Mouse (Mus musculus) heart, embryonic 11.5 days (tissue): ENCODE data around the gene Snx27. TPM values are rescaled to one million over a fixed set of nuclear protein-coding genes. Genes with fewer than 3 reads are reported as not detected.

Source experiments
- ATAC-seq: fragments of 200-750 bp; cut with Nextera tagmentation; replicated peaks from 2 replicates; pipeline ENCODE4 v1.8.0; 2017; ENCODE audit warnings: moderate library complexity; ENCODE audit not compliant: insufficient number of reproducible peaks, low FRiP score, low TSS enrichment
- H3K27ac ChIP-seq: fragments of 300-500 bp; sonication (generic); 2 replicates; pipeline ENCODE4 v1.5.1; 2014; ENCODE audit warnings: mild to moderate bottlenecking, low read depth, low read length
- H3K27me3 ChIP-seq: fragments of 300-500 bp; sonication (generic); 2 replicates; pipeline ENCODE4 v1.6.1; 2014; ENCODE audit warnings: mild to moderate bottlenecking, low read length, mixed read lengths; ENCODE audit not compliant: control insufficient read depth, insufficient read depth
- H3K36me3 ChIP-seq: fragments of 300-500 bp; sonication (generic); 2 replicates; pipeline ENCODE4 v1.6.1; 2014; ENCODE audit warnings: mild to moderate bottlenecking, low read length, moderate library complexity, mixed read lengths; ENCODE audit not compliant: control insufficient read depth, insufficient read depth
- H3K4me1 ChIP-seq: fragments of 300-500 bp; sonication (generic); 2 replicates; pipeline ENCODE4 v1.6.1; 2014; ENCODE audit warnings: low read length; ENCODE audit not compliant: control insufficient read depth, insufficient read depth
- H3K4me2 ChIP-seq: fragments of 300-500 bp; sonication (generic); 2 replicates; pipeline ENCODE4 v1.6.1; 2014; ENCODE audit warnings: mild to moderate bottlenecking, moderate library complexity
- H3K4me3 ChIP-seq: fragments of 300-500 bp; sonication (generic); 2 replicates; pipeline ENCODE4 v1.5.1; 2014; ENCODE audit warnings: low read depth, low read length
- H3K9ac ChIP-seq: fragments of 300-500 bp; sonication (generic); 2 replicates; pipeline ENCODE4 v1.6.1; 2014; ENCODE audit warnings: mild to moderate bottlenecking, low read depth, low read length, moderate library complexity
- H3K9me3 ChIP-seq: fragments of 300-500 bp; sonication (generic); replicated peaks from 2 replicates; pipeline ENCODE4 v1.6.1; 2016; ENCODE audit warnings: low read length; ENCODE audit not compliant: control insufficient read depth
- WGBS: fragments of 180-500 bp; shearing (Covaris S2); extraction: QIAGEN DNeasy Blood & Tissue Kit; methylation state at CpG from one replicate; pipeline ENCODE4 v1.1.7; 2014; ENCODE audit not compliant: insufficient replicate concordance; 5-methylcytosine and 5-hydroxymethylcytosine counted together
- polyA plus RNA-seq: library from polyadenylated mRNA; unstranded; fragments of >200 nt; fragmentation: Nextera tagmentation; extraction: Ambion mirVana; gene quantifications from 2 replicates; pipeline ENCODE4 v1.2.1, GENCODE M21; 2014

The Snx27 gene
- polyA plus RNA-seq, 1 experiment from 2014 or later = 21.2 TPM

DNA sequence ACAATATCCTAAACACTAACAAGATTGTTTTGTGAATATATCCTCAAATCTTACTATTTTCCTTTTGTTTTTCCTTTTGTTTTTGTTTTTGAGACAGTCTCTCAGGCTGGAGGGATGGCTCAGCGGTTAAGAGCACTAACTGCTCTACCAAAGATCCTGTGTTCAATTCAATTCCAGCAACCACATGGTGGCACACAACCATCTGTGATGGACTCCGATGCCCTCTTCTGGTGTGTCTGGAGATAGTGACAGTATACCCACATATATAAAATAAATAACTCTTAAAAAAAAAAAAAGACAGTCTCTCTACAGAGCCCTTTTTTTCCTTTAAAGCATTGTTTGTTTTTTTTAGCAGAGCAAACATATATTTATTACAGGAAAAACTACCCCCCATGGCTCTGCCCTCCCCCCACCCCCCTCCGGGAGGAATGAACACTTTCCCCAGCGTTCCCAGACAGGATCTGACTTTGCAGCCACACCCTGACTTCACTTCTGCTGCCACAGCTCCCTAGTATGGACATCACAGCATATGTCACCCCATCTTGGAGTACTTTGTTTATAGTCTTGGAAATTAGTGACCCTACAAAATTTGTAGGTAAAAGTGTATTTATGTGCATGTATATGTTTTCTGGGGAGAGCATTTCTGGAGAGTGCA, 18.0 kb downstream of the Snx27 start:
- 72% methylated on average over 4 of the region's 4 CpGs for WGBS
- ATAC-seq = no peak
- Histone ChIP-seq H3K4me2 (no peak overlapping the region), H3K27ac (no peak overlapping the region), H3K9me3 (no peaks in the 10 kb centered on the region), H3K36me3 (peaks cover under 1% of the 10 kb centered on the region; the same call in 1 of the 2 replicates), H3K27me3 (no peaks in the 10 kb centered on the region), H3K4me3 (no peak overlapping the region), H3K9ac (no peak overlapping the region), H3K4me1 (peaks cover 3% of the 10 kb centered on the region)

DNA sequence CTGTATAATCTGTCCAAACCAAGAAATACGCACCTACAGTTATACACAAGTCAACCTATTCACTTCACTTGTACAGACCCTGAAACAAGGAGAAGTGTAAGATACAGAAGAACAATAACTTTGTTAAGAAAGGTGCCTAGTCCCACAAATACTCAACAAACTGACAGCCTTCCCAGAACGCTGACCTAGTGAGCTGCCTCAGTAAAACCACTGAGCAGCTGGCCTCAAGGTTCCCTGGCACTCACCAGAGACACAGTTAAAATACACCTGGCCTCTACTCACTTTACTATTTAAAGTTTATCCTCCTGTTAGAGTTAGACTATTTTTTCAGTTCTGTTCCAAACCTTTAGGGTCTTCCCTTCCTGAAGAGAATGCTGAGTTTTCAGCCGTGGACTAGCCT, 19.4 kb downstream of the Snx27 start:
- peaks cover 3% of the 10 kb centered on the region; the same call in 1 of the 2 replicates for H3K36me3 ChIP-seq
- H3K4me1 ChIP-seq = peaks cover 3% of the 10 kb centered on the region
- no peaks in the 10 kb centered on the region for H3K9me3 ChIP-seq
- no peak overlapping the region for H3K4me2 ChIP-seq
- H3K4me3 ChIP-seq = no peak overlapping the region
- WGBS = 79% methylated on average over 3 of the region's 3 CpGs
- H3K27ac ChIP-seq = no peak overlapping the region
- H3K9ac ChIP-seq = no peak overlapping the region
- no peak for ATAC-seq
- no peaks in the 10 kb centered on the region for H3K27me3 ChIP-seq

DNA sequence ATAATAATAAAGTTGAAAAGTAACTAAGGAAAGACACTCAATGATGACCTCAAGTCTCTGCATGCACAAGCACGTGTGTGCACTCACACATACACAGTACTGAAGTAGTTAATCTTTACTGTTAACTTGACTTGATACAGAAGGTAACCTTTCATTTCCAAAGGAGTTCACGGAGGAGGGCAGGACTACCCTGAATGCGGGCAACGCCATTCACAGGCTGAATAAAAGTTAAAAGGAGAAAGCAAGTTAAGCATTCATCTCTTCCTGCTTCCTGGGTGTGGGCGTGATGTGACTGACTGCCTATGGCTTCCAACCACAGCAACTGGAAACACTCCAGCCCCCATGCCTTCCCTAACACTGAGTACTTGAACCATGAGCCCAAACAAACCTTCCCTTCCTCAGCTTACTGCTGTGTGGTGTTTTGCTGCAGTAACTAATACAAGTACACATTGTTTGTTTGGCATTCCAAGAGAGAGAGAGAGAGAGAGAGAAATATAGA, 22.5 kb downstream of the Snx27 start:
- Histone ChIP-seq H3K36me3 (peaks cover 6% of the 10 kb centered on the region), H3K4me3 (no peak overlapping the region), H3K27ac (no peak overlapping the region), H3K27me3 (no peaks in the 10 kb centered on the region), H3K4me2 (no peak overlapping the region), H3K4me1 (peaks cover under 1% of the 10 kb centered on the region; the same call in 1 of the 2 replicates), H3K9ac (no peak overlapping the region), H3K9me3 (no peaks in the 10 kb centered on the region)
- WGBS = 81% methylated on average over 5 of the region's 5 CpGs
- ATAC-seq = no peak

DNA sequence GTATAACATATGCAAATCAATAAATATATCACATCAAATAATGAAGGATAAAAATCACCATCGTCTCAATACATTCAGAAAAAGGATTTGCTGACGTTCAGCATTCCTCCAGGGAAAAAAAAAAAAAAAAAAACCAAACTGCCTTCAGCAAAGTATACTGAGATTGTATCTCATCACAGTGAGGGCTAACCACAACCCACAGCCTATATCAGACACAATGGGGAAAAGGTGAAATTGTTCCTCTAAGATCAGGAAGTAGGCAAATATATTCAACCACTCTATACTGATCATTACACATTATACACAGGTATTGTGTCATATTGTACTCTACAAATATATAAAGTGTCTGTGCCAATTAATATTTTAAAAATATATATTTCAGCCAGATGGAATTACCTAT, 33.5 kb downstream of the Snx27 start:
- H3K4me2 ChIP-seq = no peak overlapping the region
- WGBS = 86% methylated on average over 2 of the region's 2 CpGs
- ATAC-seq = no peak
- H3K36me3 ChIP-seq = no peaks in the 10 kb centered on the region
- H3K4me3 ChIP-seq = no peak overlapping the region
- no peaks in the 10 kb centered on the region for H3K27me3 ChIP-seq
- no peaks in the 10 kb centered on the region for H3K4me1 ChIP-seq
- no peaks in the 10 kb centered on the region for H3K9me3 ChIP-seq
- H3K27ac ChIP-seq = no peak overlapping the region
- H3K9ac ChIP-seq = no peak overlapping the region

DNA sequence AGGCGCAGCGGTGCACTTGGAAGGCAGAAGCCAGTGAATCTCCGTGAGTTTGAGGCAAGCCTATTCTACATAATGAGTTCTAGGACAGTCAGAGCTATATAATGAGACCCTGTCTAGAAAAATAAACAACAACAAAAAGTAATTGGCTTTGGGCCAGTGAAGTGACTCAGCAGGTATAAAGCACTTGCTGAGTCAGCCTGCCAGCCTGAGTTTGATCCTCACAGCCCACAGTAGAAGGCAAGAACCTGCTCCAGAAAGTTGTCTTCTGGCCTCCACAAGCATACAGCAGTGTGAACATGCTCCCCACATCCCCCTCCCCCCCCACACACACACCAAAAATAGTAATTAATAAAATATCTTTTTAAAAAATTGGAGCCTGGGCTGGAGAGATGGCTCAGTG, 45.3 kb downstream of the Snx27 start:
- Histone ChIP-seq H3K36me3 (peaks cover 3% of the 10 kb centered on the region; the same call in 1 of the 2 replicates), H3K4me3 (no peak overlapping the region), H3K27me3 (no peaks in the 10 kb centered on the region), H3K9me3 (no peaks in the 10 kb centered on the region), H3K9ac (no peak overlapping the region), H3K4me1 (no peaks in the 10 kb centered on the region), H3K27ac (no peak overlapping the region), H3K4me2 (no peak overlapping the region)
- 94% methylated on average over 3 of the region's 3 CpGs for WGBS
- no peak for ATAC-seq

DNA sequence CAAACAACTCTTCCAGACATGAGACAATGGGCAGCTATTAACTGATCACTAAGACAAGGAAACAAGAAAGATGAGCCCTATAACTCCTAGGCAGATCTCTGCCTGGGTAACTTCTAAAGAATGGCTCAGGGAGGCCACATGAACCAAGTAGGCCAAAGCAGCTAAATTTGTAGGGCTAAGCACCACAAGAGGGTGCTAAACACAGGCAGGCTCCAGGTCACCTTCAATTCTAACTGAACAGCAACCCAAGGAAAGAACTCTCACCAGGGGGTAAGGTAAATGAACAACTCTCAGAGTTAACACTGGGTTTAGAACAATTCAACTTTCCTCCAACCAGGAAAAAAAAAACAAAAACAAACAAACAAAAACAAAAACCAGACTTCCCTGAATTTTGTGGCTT, 48.5 kb downstream of the Snx27 start:
- no peak for ATAC-seq
- H3K9me3 ChIP-seq = no peaks in the 10 kb centered on the region
- no peak overlapping the region for H3K9ac ChIP-seq
- H3K4me1 ChIP-seq = no peaks in the 10 kb centered on the region
- H3K36me3 ChIP-seq = no peaks in the 10 kb centered on the region
- H3K27ac ChIP-seq = no peak overlapping the region
- no peak overlapping the region for H3K4me2 ChIP-seq
- no peaks in the 10 kb centered on the region for H3K27me3 ChIP-seq
- H3K4me3 ChIP-seq = no peak overlapping the region

DNA sequence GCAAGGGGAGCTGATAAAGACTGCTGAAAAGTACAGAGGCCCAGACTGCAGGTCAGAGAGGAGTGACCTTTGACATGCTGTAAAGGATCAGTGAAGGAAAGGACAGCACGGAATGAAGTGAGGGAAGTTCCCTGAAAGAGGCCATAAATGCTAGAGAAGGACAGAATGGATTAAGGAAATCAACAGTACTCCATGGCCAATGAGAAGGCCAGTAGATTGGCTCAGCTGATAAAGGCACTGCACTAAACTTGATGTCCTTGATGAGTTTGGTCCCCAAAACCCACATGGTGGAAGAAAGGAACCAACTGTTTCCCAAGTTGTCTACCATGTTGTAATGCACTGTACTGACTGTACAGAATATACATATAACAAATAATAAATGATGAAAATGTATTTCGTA, 55.8 kb downstream of the Snx27 start:
- Histone ChIP-seq H3K27me3 (no peaks in the 10 kb centered on the region), H3K4me2 (no peak overlapping the region), H3K27ac (no peak overlapping the region), H3K9me3 (no peaks in the 10 kb centered on the region), H3K9ac (no peak overlapping the region), H3K36me3 (0 out of 2 replicates have a peak, but pooled peaks cover 3% of the 10 kb centered on the region), H3K4me3 (no peak overlapping the region), H3K4me1 (no peaks in the 10 kb centered on the region)
- WGBS = 74% methylated on average over 2 of the region's 2 CpGs
- ATAC-seq = no peak

DNA sequence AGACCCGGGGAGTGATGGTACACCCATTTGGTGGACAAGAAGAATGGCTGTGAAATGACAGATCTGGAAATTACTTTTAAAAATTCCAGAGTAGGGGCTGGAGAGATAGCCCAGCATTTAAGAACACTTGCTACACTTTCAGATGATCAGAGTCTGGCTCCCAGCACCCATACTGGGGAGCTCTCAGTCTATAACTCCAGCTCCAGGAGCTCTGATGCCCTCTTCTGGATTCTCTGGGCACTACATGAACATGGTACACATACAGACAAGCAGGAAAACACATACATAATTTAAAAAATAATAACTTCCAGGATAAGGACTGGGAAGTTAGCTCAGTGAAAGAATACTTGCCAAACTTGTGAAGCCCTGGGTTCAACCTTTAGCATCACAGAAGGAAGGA, 75.9 kb downstream of the Snx27 start:
- Histone ChIP-seq H3K4me3 (no peak overlapping the region), H3K9me3 (no peaks in the 10 kb centered on the region), H3K27me3 (no peaks in the 10 kb centered on the region), H3K4me2 (no peak overlapping the region), H3K27ac (no peak overlapping the region), H3K9ac (no peak overlapping the region), H3K4me1 (no peaks in the 10 kb centered on the region), H3K36me3 (peaks cover 12% of the 10 kb centered on the region)
- ATAC-seq = no peak
- WGBS = 94% methylated on average over 1 of the region's 1 CpGs

DNA sequence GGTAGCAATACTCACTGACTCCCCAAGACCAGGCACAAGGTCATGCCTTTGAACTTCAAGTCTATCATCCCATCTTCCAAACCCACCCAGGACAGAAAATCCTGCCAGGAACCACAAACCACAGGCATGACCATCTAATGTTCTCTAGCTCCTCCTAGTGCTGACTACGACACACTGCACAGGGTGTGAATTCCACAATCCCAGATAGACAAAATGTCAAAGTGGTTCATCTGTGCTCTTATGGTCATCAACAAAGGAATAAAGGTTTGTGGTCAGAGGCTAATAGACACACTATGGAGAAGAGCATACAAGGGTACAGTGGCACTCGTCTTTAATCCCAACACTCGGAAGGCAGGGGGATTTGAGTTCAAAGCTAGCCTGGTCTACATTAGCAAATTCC, 80.3 kb downstream of the Snx27 start:
- ATAC-seq = no peak
- no peaks in the 10 kb centered on the region for H3K27me3 ChIP-seq
- no peaks in the 10 kb centered on the region for H3K9me3 ChIP-seq
- no peak overlapping the region for H3K4me2 ChIP-seq
- no peak overlapping the region for H3K27ac ChIP-seq
- 71% methylated on average over 3 of the region's 3 CpGs for WGBS
- no peaks in the 10 kb centered on the region for H3K4me1 ChIP-seq
- peaks cover 11% of the 10 kb centered on the region for H3K36me3 ChIP-seq
- H3K4me3 ChIP-seq = no peak overlapping the region
- no peak overlapping the region for H3K9ac ChIP-seq
